23 mouse cellular contexts compared by ENCODE assay signal in the genomic region with DNA sequence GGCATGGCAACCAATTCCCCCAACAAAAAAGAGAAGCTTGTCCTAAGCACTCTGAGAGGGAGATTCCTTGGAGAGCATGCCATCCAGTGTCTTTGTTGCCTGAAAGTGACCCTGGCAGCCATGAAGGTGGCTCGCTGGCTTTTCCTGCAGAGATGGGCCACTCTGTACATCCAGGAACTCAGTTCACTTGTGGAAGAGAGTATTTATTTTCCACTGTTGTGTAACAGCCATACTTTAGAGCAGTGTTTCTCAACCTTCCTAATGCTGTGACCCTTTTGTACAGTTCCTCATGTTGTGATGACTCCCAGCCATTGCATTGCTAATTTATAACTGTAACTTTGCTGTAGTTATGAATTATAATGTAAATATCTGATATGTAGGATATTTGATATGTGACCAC. TPM values are rescaled to one million over a fixed set of nuclear protein-coding genes. Genes with fewer than 3 reads are reported as not detected.
"Had no signal": no experiment of that assay in that cellular context is flagged by ENCODE, and none has a peak within 500 bp of the region (broad histone marks: within the 10 kb centered on the region; RNA-seq: fewer than 3 reads in every experiment).

No protein-coding gene starts in this region.

- H3K9me3 ChIP-seq: limb, embryonic 12.5 days; limb, embryonic 15.5 days; liver, embryonic 12.5 days; liver, embryonic 15.5 days; lung, embryonic 15.5 days; midbrain, embryonic 12.5 days; midbrain, embryonic 15.5 days; neural tube, embryonic 13.5 days had no signal

- H3K27ac ChIP-seq: limb, embryonic 12.5 days; limb, embryonic 15.5 days; liver, embryonic 12.5 days; liver, embryonic 15.5 days; lung, embryonic 15.5 days; midbrain, embryonic 12.5 days; midbrain, embryonic 15.5 days; neural tube, embryonic 13.5 days; stomach, postnatal 0 days had no signal

- H3K9ac ChIP-seq: limb, embryonic 12.5 days; limb, embryonic 15.5 days; liver, embryonic 12.5 days; liver, embryonic 15.5 days; lung, embryonic 15.5 days; midbrain, embryonic 12.5 days; midbrain, embryonic 15.5 days; neural tube, embryonic 13.5 days had no signal

- H3K4me3 ChIP-seq: limb, embryonic 12.5 days; limb, embryonic 15.5 days; liver, embryonic 12.5 days; liver, embryonic 15.5 days; lung, embryonic 15.5 days; midbrain, embryonic 12.5 days; midbrain, embryonic 15.5 days; myocyte; neural tube, embryonic 13.5 days had no signal

- H3K4me2 ChIP-seq: limb, embryonic 12.5 days; limb, embryonic 15.5 days; liver, embryonic 12.5 days; liver, embryonic 15.5 days; lung, embryonic 15.5 days; midbrain, embryonic 12.5 days; midbrain, embryonic 15.5 days; neural tube, embryonic 13.5 days had no signal

- H3K36me3 ChIP-seq: limb, embryonic 12.5 days; limb, embryonic 15.5 days; liver, embryonic 12.5 days; liver, embryonic 15.5 days; lung, embryonic 15.5 days; midbrain, embryonic 12.5 days; midbrain, embryonic 15.5 days; neural tube, embryonic 13.5 days had no signal

- H3K4me1 ChIP-seq: limb, embryonic 12.5 days; limb, embryonic 15.5 days; liver, embryonic 12.5 days; liver, embryonic 15.5 days; lung, embryonic 15.5 days; midbrain, embryonic 12.5 days; midbrain, embryonic 15.5 days; neural tube, embryonic 13.5 days had no signal

- DNase-seq: kidney, adult 2 months; kidney, postnatal 10 days; kidney, postnatal 36 days; left cerebral cortex, postnatal 4 days; lung, adult 18-20 months; thymus, postnatal 25 days had no signal

- ATAC-seq: intestine, postnatal 0 days; liver, embryonic 12.5 days; midbrain, embryonic 15.5 days had no signal

- H3K27me3 ChIP-seq: limb, embryonic 12.5 days; limb, embryonic 15.5 days; liver, embryonic 12.5 days; liver, embryonic 15.5 days; lung, embryonic 15.5 days; midbrain, embryonic 12.5 days; midbrain, embryonic 15.5 days; neural tube, embryonic 13.5 days had no signal

RNA-seq across cellular contexts. Expression of a gene that starts 2.6 kb away (rescaled TPM):
- total RNA-seq: left cerebral cortex, adult 8-10 months had no signal
- polyA plus RNA-seq: kidney, adult 2 months; kidney, embryonic 14.5 days; limb, embryonic 12.5 days; limb, embryonic 15.5 days; liver, embryonic 12.5 days; lung, embryonic 15.5 days; midbrain, embryonic 12.5 days; midbrain, embryonic 15.5 days; myocyte; neural tube, embryonic 13.5 days; stomach, embryonic 14.5 days had no signal

RNA-seq across cellular contexts. Expression of a gene that starts 22.8 kb away (rescaled TPM):
- polyA plus RNA-seq: myocyte; neural tube, embryonic 13.5 days had no signal

RNA-seq across cellular contexts. Expression of a gene that starts 30.1 kb away (rescaled TPM):
- polyA plus RNA-seq: intestine, embryonic 14.5 days; intestine, postnatal 0 days; kidney, adult 2 months; limb, embryonic 15.5 days; liver, embryonic 12.5 days; liver, embryonic 15.5 days; myocyte; stomach, postnatal 0 days had no signal

RNA-seq across cellular contexts. Expression of a gene that starts 53.1 kb away (rescaled TPM):
- total RNA-seq: layer of hippocampus, adult 8-10 months; left cerebral cortex, adult 8-10 months; left cerebral cortex, postnatal 14 days had no signal
- polyA plus RNA-seq: kidney, embryonic 14.5 days; limb, embryonic 12.5 days; limb, embryonic 15.5 days; liver, embryonic 12.5 days; liver, embryonic 15.5 days; lung, embryonic 15.5 days; midbrain, embryonic 12.5 days; midbrain, embryonic 15.5 days; myocyte; neural tube, embryonic 13.5 days had no signal
